Mouse (Mus musculus) cerebellum, adult 8-10 months (tissue): ENCODE measurements at regions not wholly inside any gene's neighbourhood (a gene's known extent, or its start where the extent isn't known, plus 50 kb on each side); places are given as distances from the start of the nearest gene placed in this dataset.

Experiments used
- DNase-seq: peaks from one replicate; pipeline ENCODE4 v3.0.0; 2022

DNA sequence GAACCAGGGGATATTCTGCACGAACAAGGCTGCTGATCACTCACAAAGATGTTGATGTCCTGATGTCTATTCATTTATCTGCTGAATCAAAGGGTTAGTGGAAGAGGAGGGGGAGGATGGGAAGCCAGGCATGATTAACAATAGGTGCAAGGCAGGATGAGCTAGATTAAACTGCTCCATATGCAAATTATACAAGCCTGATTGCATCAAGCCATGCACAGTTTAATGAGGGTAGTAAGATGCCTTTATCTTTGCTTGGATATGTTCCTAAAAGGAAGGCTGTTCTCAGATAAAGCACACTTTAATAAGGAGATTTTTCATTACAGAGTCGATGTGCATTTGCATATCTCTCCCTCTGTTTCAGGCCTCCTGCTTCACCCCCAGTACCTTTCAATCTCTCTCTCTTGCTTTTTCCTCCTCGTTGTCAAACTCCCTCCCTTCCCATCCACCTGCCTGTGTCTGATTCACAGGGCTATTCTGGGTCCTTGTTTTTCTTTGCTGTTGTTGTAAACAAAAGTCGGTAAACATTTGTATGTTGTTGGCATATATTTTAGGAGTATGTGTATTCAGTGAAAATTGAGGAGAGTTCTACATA lies 615.8 kb upstream of the Nox3 start:
- no peak for DNase-seq

DNA sequence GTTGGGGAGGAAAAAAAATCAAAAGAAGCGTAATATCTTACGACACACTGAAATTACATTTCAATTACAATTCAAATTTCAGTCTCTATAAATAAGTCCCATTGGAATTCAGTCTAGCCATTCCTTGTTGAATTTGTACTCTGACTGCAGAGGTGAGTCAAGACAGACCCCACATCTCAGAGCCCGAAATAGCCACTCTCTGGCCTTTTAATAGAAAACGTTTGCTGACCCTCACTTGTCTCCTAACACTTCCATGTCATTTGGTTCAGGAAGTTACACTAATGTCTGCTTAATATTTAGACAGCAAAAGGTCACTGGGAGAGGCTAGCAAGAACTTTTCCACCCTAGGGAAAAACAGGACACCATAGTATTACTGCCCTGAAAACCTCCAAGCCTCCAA lies 623.1 kb upstream of the Nox3 start:
- DNase-seq = no peak

- no peak for DNase-seq
These were observed 632.7 kb upstream of the Nox3 start for GRCm38 (mm10) chr17:4328810-4329209.

DNA sequence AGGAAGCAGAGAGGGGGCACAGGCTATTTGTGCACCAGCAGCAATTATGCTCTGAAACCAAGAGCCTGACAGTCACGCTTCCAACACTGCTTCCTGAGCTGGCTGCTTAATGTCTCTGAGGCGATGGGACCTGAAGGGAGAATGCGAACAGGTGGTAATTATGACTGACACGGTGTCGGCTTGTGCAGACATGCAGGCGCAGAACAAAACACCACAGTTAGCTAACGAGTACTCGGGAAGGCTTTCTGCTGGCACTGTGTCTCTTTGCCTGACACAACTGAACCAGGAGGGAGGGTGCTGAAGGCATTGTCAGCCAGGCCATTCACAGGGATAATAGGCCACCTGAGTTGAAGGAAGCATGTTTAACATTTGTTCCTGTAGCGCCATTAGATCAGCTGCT lies 635.6 kb upstream of the Nox3 start:
- no peak for DNase-seq

DNA sequence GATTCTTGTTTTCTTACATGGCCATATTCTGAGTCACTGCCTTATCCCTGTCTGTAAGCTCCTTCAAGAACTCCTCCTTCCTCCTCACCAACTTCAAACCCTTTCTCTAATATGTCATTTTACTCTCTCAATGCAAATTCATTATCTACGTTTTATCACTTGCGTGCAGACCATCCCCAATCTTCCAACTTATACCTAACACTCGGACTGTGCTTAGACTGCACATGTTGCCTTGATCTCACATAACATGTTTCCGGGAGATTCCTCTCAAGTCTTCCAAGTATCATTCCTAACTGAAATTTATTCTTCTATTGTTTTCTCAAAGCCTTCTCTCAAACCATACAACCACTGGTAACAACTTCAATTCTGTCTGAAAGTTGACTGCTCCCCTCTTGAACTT lies 637.0 kb upstream of the Nox3 start:
- DNase-seq = no peak

GRCm38 (mm10) chr17:4353018-4353417 lies 641.1 kb upstream of the Arid1b start:
- DNase-seq = no peak

DNA sequence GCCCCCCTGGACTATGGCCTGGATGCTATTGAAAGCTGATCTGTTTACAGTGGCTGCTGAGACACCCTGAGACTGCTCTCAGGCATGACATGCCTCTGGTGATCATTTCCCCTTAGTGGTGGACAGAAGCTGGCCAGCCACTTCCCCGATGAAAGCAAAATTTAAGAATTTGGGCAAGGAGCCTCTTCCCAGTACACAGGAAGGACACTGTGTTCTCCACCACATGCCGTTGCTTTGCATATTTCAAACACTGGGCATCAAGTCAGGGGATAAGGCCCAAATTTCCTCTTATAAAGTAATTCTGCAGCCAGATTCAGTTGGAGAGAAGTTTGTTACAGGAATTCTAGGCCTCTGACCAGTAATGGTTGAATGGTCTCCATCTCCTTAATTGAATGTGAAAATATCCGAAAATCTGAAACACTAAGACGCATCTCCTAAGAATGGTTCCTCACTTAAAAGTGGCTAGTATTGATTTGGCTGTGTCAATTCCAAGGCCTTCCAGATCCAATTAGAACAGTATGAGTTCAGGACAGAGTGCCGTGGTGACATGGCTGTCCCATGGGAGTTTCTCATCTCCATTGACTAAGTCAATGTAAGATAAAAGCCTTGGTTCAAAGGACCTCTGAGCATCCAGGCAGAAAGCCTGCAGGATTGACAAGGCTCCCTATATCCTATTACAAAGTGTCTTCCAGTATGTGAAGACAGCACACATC lies 638.5 kb upstream of the Arid1b start:
- no peak for DNase-seq

DNA sequence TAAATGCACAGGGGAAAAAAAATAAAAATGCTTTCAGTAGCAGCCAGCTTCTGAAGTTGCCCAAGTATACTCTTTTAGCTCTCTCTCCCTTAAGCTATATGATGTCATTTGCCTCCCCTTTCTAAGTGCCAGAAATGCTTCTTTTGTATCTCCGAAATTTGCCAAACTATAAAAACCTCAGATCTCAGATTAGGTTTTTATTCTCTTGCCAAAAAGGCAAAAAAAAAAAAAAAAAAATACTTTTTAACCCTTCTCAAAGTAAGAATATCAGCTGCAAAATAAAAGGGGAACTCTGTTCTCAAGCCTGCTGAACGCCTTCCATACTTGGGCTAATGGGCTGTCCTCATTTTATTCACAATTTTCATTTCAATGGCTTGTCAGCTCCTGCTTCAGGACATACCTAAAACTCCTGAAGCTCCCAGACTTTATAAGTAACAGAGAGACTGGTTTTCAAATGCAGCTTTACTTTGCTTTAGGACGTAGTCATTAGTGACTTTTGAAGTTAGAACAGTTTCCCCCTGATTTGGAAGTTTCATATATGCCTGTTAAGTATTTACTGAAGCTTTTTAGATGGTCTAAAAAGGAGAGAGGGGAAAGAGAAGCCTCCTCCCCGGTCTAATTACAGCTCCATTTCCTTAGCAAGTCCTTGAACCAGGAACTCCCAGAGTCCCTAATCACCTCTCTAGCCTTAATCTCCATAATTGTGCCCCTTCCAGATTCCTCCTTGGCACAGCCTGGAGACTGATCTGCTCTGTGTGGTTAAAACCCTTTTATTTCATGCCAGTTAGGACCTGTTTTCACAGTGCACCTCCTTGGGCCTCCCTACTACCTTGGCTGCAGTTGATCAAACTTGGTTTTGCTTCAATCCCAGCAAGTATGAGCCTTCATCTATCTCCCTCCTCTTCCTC lies 633.5 kb upstream of the Arid1b start:
- no peak for DNase-seq

- no peak for DNase-seq
These were observed 628.3 kb upstream of the Arid1b start for GRCm38 (mm10) chr17:4365811-4366210.

DNA sequence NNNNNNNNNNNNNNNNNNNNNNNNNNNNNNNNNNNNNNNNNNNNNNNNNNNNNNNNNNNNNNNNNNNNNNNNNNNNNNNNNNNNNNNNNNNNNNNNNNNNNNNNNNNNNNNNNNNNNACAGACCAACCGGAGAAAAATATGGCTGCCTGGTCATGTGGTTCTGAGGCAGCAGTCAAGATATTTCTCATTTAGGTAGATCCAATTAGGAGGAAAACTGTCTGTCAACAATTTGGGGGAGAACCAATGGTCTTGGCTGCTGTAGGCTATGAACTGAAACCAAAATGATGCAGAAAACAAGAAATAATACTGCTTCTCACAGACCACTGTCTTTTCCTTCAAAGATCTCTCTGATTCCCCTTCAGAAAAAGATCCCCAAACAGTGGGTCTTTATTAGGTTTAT lies 613.7 kb upstream of the Arid1b start:
- no peak for DNase-seq

DNA sequence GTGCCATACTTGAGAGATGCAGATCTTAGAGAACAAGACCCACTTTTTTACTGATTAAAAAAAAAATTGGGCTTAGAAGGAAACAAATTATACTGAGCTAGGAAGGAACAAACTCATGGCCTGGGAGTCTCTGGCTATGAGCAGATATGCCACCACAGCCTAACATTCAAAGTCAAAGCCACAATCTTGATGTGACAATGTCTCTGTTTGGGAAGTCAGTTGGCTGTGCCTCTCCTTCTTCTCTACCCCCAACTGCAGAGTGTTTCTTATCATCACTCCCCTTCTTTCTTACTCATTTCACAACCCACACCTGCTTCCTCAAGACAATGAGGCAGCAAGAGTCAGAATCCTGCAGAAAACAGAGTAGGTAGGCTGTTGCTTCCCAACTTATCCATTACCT lies 613.3 kb upstream of the Arid1b start:
- no peak for DNase-seq

GRCm38 (mm10) chr17:4381896-4382685 lies 612.0 kb upstream of the Arid1b start:
- DNase-seq = no peak

DNA sequence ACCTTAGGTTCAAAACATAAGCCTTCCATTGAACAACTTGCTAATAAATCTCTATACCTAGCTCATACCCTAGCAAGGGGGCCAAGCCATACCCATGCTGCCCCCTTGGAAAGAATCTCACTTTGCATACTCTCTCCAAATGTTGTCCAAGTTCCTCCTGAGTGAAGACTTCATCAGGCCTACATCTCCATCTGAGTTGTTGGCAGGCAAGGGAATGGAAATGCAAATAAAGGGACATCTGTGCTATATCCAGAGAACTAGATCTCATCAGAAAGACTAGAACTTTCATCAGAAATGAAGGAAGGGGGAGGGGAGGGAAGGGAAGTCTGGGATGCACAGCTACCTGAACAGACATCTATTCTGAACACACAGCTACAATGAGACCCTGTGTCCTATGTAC lies 611.4 kb upstream of the Arid1b start:
- no peak for DNase-seq

DNA sequence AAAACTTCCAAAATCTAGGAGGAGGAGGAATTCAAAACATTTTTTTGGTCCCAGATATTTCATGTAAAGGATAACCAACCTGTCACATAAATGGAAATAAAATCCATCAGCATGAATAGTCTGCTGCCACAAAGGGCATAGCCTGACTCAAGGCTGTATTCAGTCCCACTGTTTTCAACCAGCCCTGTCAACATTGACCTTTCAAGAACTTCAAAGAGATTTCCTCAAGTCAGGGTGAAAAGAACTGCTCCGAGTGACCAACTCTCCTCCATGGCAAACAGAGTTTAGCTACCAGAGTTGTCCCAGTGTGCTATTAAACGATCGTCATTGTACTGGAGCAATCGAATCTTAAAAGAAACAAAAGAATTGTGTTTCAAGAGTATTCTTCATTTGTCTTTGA lies 606.5 kb upstream of the Arid1b start:
- DNase-seq = no peak

DNA sequence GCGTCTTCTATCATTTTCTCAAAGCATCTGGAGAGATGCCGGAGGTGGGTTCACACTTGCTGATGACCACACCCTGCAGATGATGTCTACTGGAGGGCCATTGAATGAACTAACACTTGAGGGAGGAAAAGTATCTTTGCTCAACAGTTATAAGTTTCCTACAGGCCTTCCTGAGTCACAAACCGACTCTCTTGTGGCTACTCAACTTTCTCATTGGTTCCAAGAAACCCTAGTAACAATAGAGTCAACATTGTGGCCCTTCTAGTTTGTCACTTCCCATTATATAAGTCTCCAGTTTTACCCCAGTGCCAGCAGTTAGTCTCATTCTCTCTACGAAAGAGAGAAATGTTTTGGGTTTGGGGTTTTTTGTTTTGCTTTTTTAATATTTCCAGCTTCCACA lies 604.1 kb upstream of the Arid1b start:
- no peak for DNase-seq

DNA sequence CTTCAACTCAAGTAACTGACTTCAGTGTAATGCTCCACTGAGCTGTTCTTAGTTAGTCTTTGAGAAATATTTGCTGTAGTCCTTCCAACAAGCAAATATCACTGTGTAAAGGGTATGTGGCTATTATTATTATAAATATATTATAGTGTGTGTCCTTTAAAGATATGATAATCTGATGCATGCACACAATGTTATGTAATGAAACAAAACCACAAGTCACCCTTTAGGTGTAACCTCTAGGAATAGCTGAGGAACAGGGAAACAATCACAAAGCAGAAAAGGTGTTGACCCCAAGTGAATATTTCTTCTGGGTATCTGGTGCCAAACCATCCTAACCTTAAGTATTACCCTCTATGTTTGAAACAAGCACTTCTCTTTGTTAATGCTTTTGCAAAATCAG lies 603.6 kb upstream of the Arid1b start:
- no peak for DNase-seq

DNA sequence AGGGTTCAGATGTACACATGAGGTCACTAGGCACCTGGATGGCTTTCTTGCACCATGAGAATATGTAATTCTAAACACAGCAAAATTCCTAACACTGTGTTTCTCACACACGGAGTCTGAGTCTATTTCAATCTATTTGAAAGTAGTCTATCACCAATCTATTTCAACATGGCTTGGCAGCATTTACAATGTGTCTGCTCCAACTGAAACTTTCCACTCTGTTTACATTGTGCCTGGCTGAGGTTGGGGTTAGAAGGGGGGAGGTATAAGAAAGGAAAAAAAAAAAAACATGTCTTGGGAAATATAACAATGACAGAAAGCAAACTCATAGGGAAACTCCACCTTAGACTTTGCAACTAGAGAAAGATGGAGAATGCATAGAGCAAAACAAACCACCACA lies 602.9 kb upstream of the Arid1b start:
- no peak for DNase-seq

DNA sequence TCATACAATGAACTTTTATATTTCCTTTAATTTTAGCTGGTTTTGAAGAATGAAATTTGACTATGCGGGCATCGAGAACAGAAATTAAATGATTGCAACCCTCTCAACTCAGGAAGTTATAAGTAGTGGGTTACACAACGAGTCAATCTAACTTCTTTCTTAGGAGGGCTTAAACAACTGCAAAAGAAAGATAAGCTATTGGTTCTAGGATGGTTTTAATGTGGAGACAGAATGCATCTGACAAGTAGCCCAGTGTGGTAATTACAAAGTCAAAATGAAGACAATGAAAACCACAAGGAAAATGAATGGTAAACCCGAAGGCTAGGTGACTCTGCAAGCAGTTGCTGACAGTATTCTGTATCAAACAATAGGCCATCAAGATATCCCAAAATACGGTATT lies 598.0 kb upstream of the Arid1b start:
- no peak for DNase-seq

- no peak for DNase-seq
These were observed 576.4 kb upstream of the Arid1b start for GRCm38 (mm10) chr17:4417686-4418085.

DNA sequence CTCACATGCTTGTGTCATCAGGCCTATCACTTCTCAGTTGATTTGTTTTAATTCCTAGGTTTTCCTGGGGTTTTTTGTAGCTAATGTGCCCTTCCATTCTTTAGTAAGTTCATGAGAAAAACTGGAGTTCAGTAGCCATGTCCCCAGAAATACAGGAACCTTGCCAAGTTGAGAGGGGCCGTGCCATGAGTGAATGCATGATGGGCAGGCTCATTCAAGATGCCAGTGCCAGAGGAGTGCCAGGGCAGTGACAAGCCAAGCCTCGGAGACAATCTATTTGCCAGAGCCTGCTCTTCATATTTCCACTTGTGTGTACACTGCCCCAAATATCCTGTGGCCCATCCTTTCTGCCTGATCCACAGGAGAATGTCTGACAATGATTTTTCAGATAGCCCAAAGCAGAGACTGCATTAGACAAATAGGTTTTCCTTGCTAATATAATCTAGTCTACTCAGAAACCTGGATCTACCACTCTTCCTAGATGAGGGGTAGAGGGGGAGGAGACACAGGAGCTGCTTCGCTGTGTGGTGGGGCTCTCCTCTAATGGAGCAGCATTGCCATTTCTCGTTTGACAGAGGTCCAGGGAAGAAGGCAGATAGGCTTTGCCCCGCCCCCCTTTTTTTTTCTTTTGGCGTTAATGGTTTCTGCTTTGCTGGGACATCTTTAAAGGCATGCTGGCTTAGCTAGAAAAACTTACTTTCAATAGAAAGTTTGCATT lies 569.5 kb upstream of the Arid1b start:
- no peak for DNase-seq

DNA sequence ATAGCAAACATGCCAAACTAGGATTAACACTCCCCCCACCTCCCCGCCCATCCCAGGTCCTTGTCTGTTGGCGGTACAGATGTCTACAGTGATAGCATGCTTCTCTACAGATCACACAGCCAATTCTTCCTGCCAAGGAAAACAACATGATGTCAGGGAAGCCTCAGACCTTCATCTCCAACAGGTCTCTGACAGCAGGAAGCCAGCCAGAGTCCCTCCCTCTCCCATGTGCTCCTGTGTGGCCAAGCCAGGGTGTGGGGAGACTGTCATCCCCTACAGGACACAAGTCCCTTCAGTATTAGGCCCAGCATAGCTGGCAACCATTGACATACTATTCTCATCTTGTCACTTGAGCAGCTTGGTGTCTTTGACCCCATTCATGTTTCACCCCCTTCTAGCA lies 568.8 kb upstream of the Arid1b start:
- DNase-seq = no peak

DNA sequence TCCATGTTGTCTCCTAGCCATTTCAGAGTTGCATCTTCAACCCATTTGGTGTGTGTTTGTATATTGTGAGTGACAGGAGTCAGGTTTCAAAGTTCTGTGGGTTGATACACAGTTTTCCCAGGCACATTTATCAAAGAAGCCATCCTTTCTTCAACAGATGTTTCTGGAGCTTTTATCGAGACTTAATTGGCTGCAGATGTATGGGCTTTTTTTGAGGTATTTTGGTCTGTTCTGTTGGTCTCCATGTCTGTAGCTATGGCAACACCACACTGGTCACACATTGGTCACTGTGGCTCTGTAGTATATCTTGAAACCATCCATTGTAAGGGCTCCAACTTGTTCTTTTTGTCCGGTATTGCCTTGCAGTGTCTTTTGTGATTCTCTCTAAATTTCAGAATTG lies 565.1 kb upstream of the Arid1b start:
- DNase-seq = no peak

DNA sequence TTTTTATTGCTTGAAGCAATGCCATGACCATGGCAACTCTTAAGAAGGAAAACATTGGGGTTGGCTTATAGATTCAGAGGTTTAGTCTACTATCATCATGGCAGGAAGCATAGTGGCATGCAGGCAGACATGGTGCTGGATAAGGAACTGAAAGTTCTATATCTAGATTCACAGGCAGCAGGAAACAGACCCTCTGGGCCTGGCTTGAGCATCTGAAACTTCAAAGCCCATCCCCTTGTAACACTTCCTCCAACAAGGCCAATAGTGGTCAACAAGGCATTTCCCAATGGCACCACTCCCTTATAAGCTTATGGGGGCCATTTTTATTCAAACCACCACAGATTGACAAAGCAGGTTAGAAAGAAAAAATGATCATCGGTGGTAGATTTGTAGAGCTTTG lies 548.5 kb upstream of the Arid1b start:
- DNase-seq = no peak
